Mouse (Mus musculus) bone marrow, adult 2 months (tissue): Measurements from ENCODE around the gene Selenos.

ENCODE experiments used
- CTCF ChIP-seq: fragments of 200-500 bp; IDR thresholded peaks from 2 replicates; pipeline ENCODE4 v1.5.1; 2011; ENCODE audit warnings: low read length, control low read depth; ENCODE audit not compliant: control insufficient read depth, insufficient read depth
- POLR2A ChIP-seq: fragments of 200-500 bp; IDR thresholded peaks from 2 replicates; pipeline ENCODE4 v1.6.1; 2011; ENCODE audit warnings: low read depth, mild to moderate bottlenecking, control low read depth, low read length, borderline replicate concordance; ENCODE audit not compliant: control insufficient read depth

GRCm38 (mm10) chr7:66130296-66130695, 50.8 kb downstream of the Selenos start:
- TF ChIP-seq POLR2A (no peak), CTCF (no peak)
